Comparison of ENCODE assay signal across 15 mouse cellular contexts in genomic region chr16:30939210-30939609, GRCm38 (mm10).
DNase-seq lines count a peak whose midpoint lies in the region; ATAC-seq and TF ChIP-seq lines count a peak whose summit lies in the region.
"Had no signal": no experiment of that assay in that cellular context is flagged by ENCODE, and none has a peak within 500 bp of the region (broad histone marks: within the 10 kb centered on the region; RNA-seq: fewer than 3 reads in every experiment).

No protein-coding gene starts in this region.

- H3K9ac ChIP-seq in hindbrain, postnatal 0 days (replicated peaks; ENCODE audit: low read length), result no peak overlapping the region
- H3K9ac ChIP-seq in hindbrain, embryonic 13.5 days, result no peak overlapping the region

- H3K4me1 ChIP-seq in hindbrain, postnatal 0 days (ENCODE audit: insufficient read depth, low read length), result 0 out of 2 replicates have a peak, but pooled peaks cover 3% of the 10 kb centered on the region
- H3K4me1 ChIP-seq in hindbrain, embryonic 13.5 days (replicated peaks), result peaks cover 25% of the 10 kb centered on the region

- no peak overlapping the region for H3K4me3 ChIP-seq in hindbrain, postnatal 0 days (ENCODE audit: low read length)
- H3K4me3 ChIP-seq in hindbrain, embryonic 13.5 days, result no peak overlapping the region

- TF ChIP-seq CTCF in hindbrain, postnatal 0 days (IDR thresholded peaks at IDR 0.05; ENCODE audit: low read depth), result peak; percentile 48

- H3K27ac ChIP-seq in hindbrain, postnatal 0 days, result no peak overlapping the region
- no peak overlapping the region for H3K27ac ChIP-seq in hindbrain, embryonic 13.5 days

- WGBS in hindbrain, postnatal 0 days, result 78% methylated on average over 8 of the region's 8 CpGs
- WGBS in hindbrain, embryonic 13.5 days, result 79% methylated on average over 8 of the region's 8 CpGs

- DNase-seq in hindbrain, postnatal 0 days (ENCODE audit: low spot score), result peak; percentile 40
- DNase-seq in thymus, postnatal 0 days (ENCODE audit: low spot score), result peak; percentile 27
- DNase-seq in thymus, adult 18-20 months, result no peak
- DNase-seq in embryo, embryonic 11 days, result peak; percentile 36
- no peak for DNase-seq in adrenal gland, adult 18-20 months (ENCODE audit: low spot score in 2 of 2)
- DNase-seq in testis, postnatal 10 days (ENCODE audit: low spot score), result no peak
- no peak for DNase-seq in layer of hippocampus, postnatal 36 days
- DNase-seq: cerebellum, postnatal 10 days; heart, postnatal 36 days; kidney, adult 11 months; left cerebral cortex, postnatal 4 days; right cerebral cortex, postnatal 25 days had no signal

- no peak overlapping the region for H3K4me2 ChIP-seq in hindbrain, postnatal 0 days (ENCODE audit: low read depth, low read length)
- no peak overlapping the region for H3K4me2 ChIP-seq in hindbrain, embryonic 13.5 days

- no peaks in the 10 kb centered on the region for H3K9me3 ChIP-seq in hindbrain, postnatal 0 days (ENCODE audit: low read length)
- H3K9me3 ChIP-seq in hindbrain, embryonic 13.5 days, result no peaks in the 10 kb centered on the region

- ATAC-seq in hindbrain, postnatal 0 days, result no peak
- no peak for ATAC-seq in hindbrain, embryonic 13.5 days (ENCODE audit: low FRiP score)
- ATAC-seq: CD4-positive, CD25-positive, alpha-beta regulatory T cell, adult 4 months; midbrain, embryonic 16.5 days had no signal

- H3K36me3 ChIP-seq in hindbrain, postnatal 0 days (ENCODE audit: insufficient read depth, low read length), result no peaks in the 10 kb centered on the region
- H3K36me3 ChIP-seq in hindbrain, embryonic 13.5 days, result no peaks in the 10 kb centered on the region

- H3K27me3 ChIP-seq in hindbrain, postnatal 0 days (ENCODE audit: insufficient read depth, low read length), result no peaks in the 10 kb centered on the region
- 0 out of 2 replicates have a peak, but pooled peaks cover 2% of the 10 kb centered on the region for H3K27me3 ChIP-seq in hindbrain, embryonic 13.5 days

Comparison
In these comparisons a context has a peak if more than half of its experiments do, and no peak if none do; other contexts are left out.
1. DNase-seq: peak in hindbrain, postnatal 0 days (single experiment), thymus, postnatal 0 days (single experiment) and embryo, embryonic 11 days (single experiment); none in thymus, adult 18-20 months (0 of 2), adrenal gland, adult 18-20 months (0 of 2), testis, postnatal 10 days (single experiment) and layer of hippocampus, postnatal 36 days (0 of 2).